Mouse (Mus musculus) retina, postnatal 7 days (tissue): ENCODE data around the gene D130043K22Rik.

ENCODE experiments used
- DNase-seq: peaks from one replicate; pipeline ENCODE4 v3.0.0-alpha.2; 2012; ENCODE audit warnings: low read depth, low spot score

D130043K22Rik gene

GRCm38 (mm10) chr13:24947158-24947557 lies 102.2 kb downstream of the D130043K22Rik start:
- DNase-seq, result no peak

GRCm38 (mm10) chr13:24948870-24949269 lies 103.9 kb downstream of the D130043K22Rik start:
- no peak for DNase-seq
